Mouse (Mus musculus): Measurements from ENCODE around the gene Larp1b.

Gene Larp1b

GRCm38 (mm10) chr3:41021980-41022379 lies 72.4 kb downstream of the Larp1b start:
- no peak for DNase-seq

GRCm38 (mm10) chr3:41030705-41031104 lies 81.1 kb downstream of the Larp1b start:
- DNase-seq, result no peak

- DNase-seq, result no peak
Measured at GRCm38 (mm10) chr3:41031286-41032210, 81.9 kb downstream of the Larp1b start.

- DNase-seq, result no peak
Measured at GRCm38 (mm10) chr3:41038297-41038916, 88.8 kb downstream of the Larp1b start.

GRCm38 (mm10) chr3:41041241-41041640 lies 91.6 kb downstream of the Larp1b start:
- no peak for DNase-seq

- peak; percentile 38 for DNase-seq
Measured at GRCm38 (mm10) chr3:41042195-41042938, 92.7 kb downstream of the Larp1b start.

GRCm38 (mm10) chr3:41043756-41044354 lies 94.2 kb downstream of the Larp1b start:
- no peak for DNase-seq

GRCm38 (mm10) chr3:41047838-41048237 lies 98.2 kb downstream of the Larp1b start:
- DNase-seq, result no peak

- DNase-seq, result no peak
Measured at GRCm38 (mm10) chr3:41053334-41053733, 103.7 kb downstream of the Larp1b start.

- peak; percentile 29 for DNase-seq
Measured at GRCm38 (mm10) chr3:41058395-41058794, 108.8 kb downstream of the Larp1b start.

- no peak for DNase-seq
Measured at GRCm38 (mm10) chr3:41059249-41059648, 109.6 kb downstream of the Larp1b start.

GRCm38 (mm10) chr3:41061831-41062565 lies 112.4 kb downstream of the Larp1b start:
- no peak for DNase-seq

GRCm38 (mm10) chr3:41062758-41063157 lies 113.1 kb downstream of the Larp1b start:
- no peak for DNase-seq

- no peak for DNase-seq
Measured at GRCm38 (mm10) chr3:41065320-41065719, 115.7 kb downstream of the Larp1b start.

- peak; percentile 5 for DNase-seq
Measured at GRCm38 (mm10) chr3:41070519-41070918, 120.9 kb downstream of the Larp1b start.

GRCm38 (mm10) chr3:41075376-41075775 lies 125.7 kb downstream of the Larp1b start:
- DNase-seq, result no peak

GRCm38 (mm10) chr3:41078673-41079072 lies 129.0 kb downstream of the Larp1b start:
- no peak for DNase-seq

GRCm38 (mm10) chr3:41080724-41081123 lies 131.1 kb downstream of the Larp1b start:
- DNase-seq, result no peak

- peak; percentile 11 for DNase-seq
Measured at GRCm38 (mm10) chr3:41081474-41082301, 132.1 kb downstream of the Larp1b start.

GRCm38 (mm10) chr3:41082520-41082884 lies 132.9 kb downstream of the Larp1b start:
- DNase-seq, result no peak
